Mouse (Mus musculus): Measurements from ENCODE around the gene Abhd14b. TPM values are rescaled to one million over a fixed set of nuclear protein-coding genes. Genes with fewer than 3 reads are reported as not detected.

The Abhd14b gene
- total and polyA plus RNA-seq, 3 experiments, result 3.4 to 6.5 TPM; not detected in 1

- no peak for DNase-seq (ENCODE audit: low read depth, low spot score)
- TF ChIP-seq RCOR1 (IDR thresholded peaks at IDR 0.05; ENCODE audit: low read depth, low read length), result no peak
- TF ChIP-seq GABPA (IDR thresholded peaks at IDR 0.05; ENCODE audit: low read depth, low read length), result no peak
- no peak for TF ChIP-seq TCF12 (IDR thresholded peaks at IDR 0.05; ENCODE audit: low read depth, low read length)
- TF ChIP-seq MAFK (IDR thresholded peaks at IDR 0.05; ENCODE audit: borderline replicate concordance, low read depth, low read length), result no peak
- no peak for TF ChIP-seq CHD2 (IDR thresholded peaks at IDR 0.05; ENCODE audit: low read length)
- no peak for TF ChIP-seq HCFC1 (IDR thresholded peaks at IDR 0.05; ENCODE audit: low read depth, low read length)
- no peak for TF ChIP-seq KAT2A (conservative IDR thresholded peaks at IDR 0.05; ENCODE audit: low read depth, low read length)
- TF ChIP-seq ZC3H11A (IDR thresholded peaks at IDR 0.05; ENCODE audit: low read depth, low read length), result no peak
- no peaks in the 10 kb centered on the region for H3K4me1 ChIP-seq (ENCODE audit: control insufficient read depth in 1 of 2, insufficient read depth in 2 of 2, low read length in 2 of 2)
- no peaks in the 10 kb centered on the region for H3K27me3 ChIP-seq (ENCODE audit: control insufficient read depth in 1 of 2, insufficient read depth in 2 of 2, low read length in 2 of 2)
- no peak within 1 kb of the TSS for H3K9ac ChIP-seq (ENCODE audit: control insufficient read depth, low read depth, low read length, poor library complexity, severe bottlenecking)
- H3K79me2 ChIP-seq (ENCODE audit: control insufficient read depth, insufficient read depth, low read length, poor library complexity), result no peaks in the 10 kb centered on the region
- no peak within 1 kb of the TSS for H3K4me3 ChIP-seq (ENCODE audit: control insufficient read depth in 1 of 2, insufficient read depth in 1 of 2, low read depth in 2 of 2, low read length in 2 of 2)
- H3K27ac ChIP-seq (ENCODE audit: control insufficient read depth, low read depth, low read length), result no peak within 1 kb of the TSS
- H3K36me3 ChIP-seq (ENCODE audit: control insufficient read depth in 1 of 2, insufficient read depth in 2 of 2, low read length in 2 of 2), result no peaks in the 10 kb centered on the region
- H3K9me3 ChIP-seq (replicated peaks; ENCODE audit: insufficient read depth, low read length), result no peaks in the 10 kb centered on the region
These were observed 52.4 kb downstream of the Abhd14b start, which contains the start of gene Iqcf1 for GRCm38 (mm10) chr9:106499667-106500066. Gene Iqcf1 (plus strand): TSS chr9:106499967.

- no peaks in the 10 kb centered on the region for H3K9me3 ChIP-seq (replicated peaks; ENCODE audit: insufficient read depth, low read length)
- no peak for TF ChIP-seq MEF2A (IDR thresholded peaks at IDR 0.05; ENCODE audit: extremely low read depth, insufficient replicate concordance, low read depth, low read length, poor library complexity, severe bottlenecking)
- TF ChIP-seq MXI1 (IDR thresholded peaks at IDR 0.05; ENCODE audit: low read depth, low read length), result no peak
- TF ChIP-seq CHD1 (IDR thresholded peaks at IDR 0.05; ENCODE audit: low read depth, low read length), result no peak
- no peak for TF ChIP-seq GATA1 (IDR thresholded peaks at IDR 0.05; ENCODE audit: low read depth, low read length)
- TF ChIP-seq UBTF (IDR thresholded peaks at IDR 0.05; ENCODE audit: borderline replicate concordance, insufficient read depth, low read depth, low read length), result no peak
- TF ChIP-seq SIN3A (IDR thresholded peaks at IDR 0.05; ENCODE audit: low read length), result no peak
- TF ChIP-seq POLR2A (IDR thresholded peaks at IDR 0.05; ENCODE audit: control insufficient read depth in 1 of 2, insufficient read depth in 1 of 2, low read depth in 1 of 2, low read length in 2 of 2, poor library complexity in 1 of 2), result no peak
- no peak for TF ChIP-seq MAX (IDR thresholded peaks at IDR 0.05; ENCODE audit: low read length)
- TF ChIP-seq MAZ (IDR thresholded peaks at IDR 0.05; ENCODE audit: low read depth, low read length), result no peak
- TF ChIP-seq ELF1 (IDR thresholded peaks at IDR 0.05; ENCODE audit: low read depth, low read length), result no peak
- no peak for TF ChIP-seq RCOR1 (IDR thresholded peaks at IDR 0.05; ENCODE audit: low read depth, low read length)
- no peak for TF ChIP-seq ZC3H11A (IDR thresholded peaks at IDR 0.05; ENCODE audit: low read depth, low read length)
- no peak for TF ChIP-seq TCF12 (IDR thresholded peaks at IDR 0.05; ENCODE audit: low read depth, low read length)
- no peak for TF ChIP-seq TAL1 (IDR thresholded peaks at IDR 0.05; ENCODE audit: low read length)
- no peak for TF ChIP-seq NRF1 (IDR thresholded peaks at IDR 0.05; ENCODE audit: insufficient read depth, low read depth, low read length, poor library complexity, severe bottlenecking)
- no peak for TF ChIP-seq POLR2AphosphoS5 (IDR thresholded peaks at IDR 0.05; ENCODE audit: borderline replicate concordance, low read depth, low read length)
- TF ChIP-seq ZNF384 (IDR thresholded peaks at IDR 0.05; ENCODE audit: low read depth, low read length), result no peak
- TF ChIP-seq JUND (IDR thresholded peaks at IDR 0.05; ENCODE audit: low read depth, low read length), result no peak
- TF ChIP-seq CTCF (IDR thresholded peaks at IDR 0.05 in 2 of 3, conservative IDR thresholded peaks at IDR 0.05 in 1 of 3; ENCODE audit: control insufficient read depth in 1 of 3, insufficient read depth in 1 of 3, low read depth in 2 of 3, low read length in 3 of 3, poor library complexity in 1 of 3, severe bottlenecking in 1 of 3), result no peak
- no peaks in the 10 kb centered on the region for H3K79me2 ChIP-seq (ENCODE audit: control insufficient read depth, insufficient read depth, low read length, poor library complexity)
- H3K4me3 ChIP-seq (ENCODE audit: control insufficient read depth in 1 of 2, insufficient read depth in 1 of 2, low read depth in 2 of 2, low read length in 2 of 2), result no peak overlapping the region
- no peak overlapping the region for H3K27ac ChIP-seq (ENCODE audit: control insufficient read depth, low read depth, low read length)
- H3K36me3 ChIP-seq (ENCODE audit: control insufficient read depth in 1 of 2, insufficient read depth in 2 of 2, low read length in 2 of 2), result no peaks in the 10 kb centered on the region
- H3K27me3 ChIP-seq (ENCODE audit: control insufficient read depth in 1 of 2, insufficient read depth in 2 of 2, low read length in 2 of 2), result no peaks in the 10 kb centered on the region
- DNase-seq (ENCODE audit: low read depth, low spot score), result no peak
- H3K4me1 ChIP-seq (ENCODE audit: control insufficient read depth in 1 of 2, insufficient read depth in 2 of 2, low read length in 2 of 2), result no peaks in the 10 kb centered on the region
- no peak overlapping the region for H3K9ac ChIP-seq (ENCODE audit: control insufficient read depth, low read depth, low read length, poor library complexity, severe bottlenecking)
These were observed 54.6 kb downstream of the Abhd14b start for GRCm38 (mm10) chr9:106501846-106502245.

Measured in MEL (cell line).